Mouse (Mus musculus) myocyte (in vitro differentiated cells): ENCODE results near the gene Syce1l. TPM values are rescaled to one million over a fixed set of nuclear protein-coding genes. Genes with fewer than 3 reads are reported as not detected.

ENCODE experiments used
- H3K27me3 ChIP-seq: one replicate; pipeline ENCODE4 v1.6.1; 2011; ENCODE audit not compliant: control insufficient read depth, insufficient read depth, insufficient read length
- H3K36me3 ChIP-seq: one replicate; pipeline ENCODE4 v1.6.1; 2011; ENCODE audit not compliant: control insufficient read depth, insufficient read depth
- H3K4me2 ChIP-seq: one replicate; pipeline ENCODE4 v1.6.1; 2011; ENCODE audit warnings: low read depth, control low read depth
- H3K4me3 ChIP-seq: one replicate; pipeline ENCODE4 v1.5.1; 2011; ENCODE audit warnings: mild to moderate bottlenecking, control low read depth, moderate library complexity
- H3K79me2 ChIP-seq: one replicate; pipeline ENCODE4 v1.6.1; 2011; ENCODE audit not compliant: control insufficient read depth, insufficient read depth
- H3ac ChIP-seq: one replicate; pipeline ENCODE4 v1.6.1; 2011; ENCODE audit not compliant: control insufficient read depth, insufficient read length
- CEBPB ChIP-seq: IDR thresholded peaks from 2 replicates; pipeline ENCODE4 v1.6.1; 2011; ENCODE audit warnings: mild to moderate bottlenecking, moderate library complexity; ENCODE audit not compliant: poor library complexity, insufficient read depth, severe bottlenecking
- E2F4 ChIP-seq: IDR thresholded peaks from one replicate; pipeline ENCODE4 v1.6.1; 2011; ENCODE audit warnings: mild to moderate bottlenecking, control low read depth, moderate library complexity; ENCODE audit not compliant: insufficient read depth
- MAX ChIP-seq: IDR thresholded peaks from one replicate; pipeline ENCODE4 v1.6.1; 2011; ENCODE audit warnings: low read depth, mild to moderate bottlenecking, control low read depth
- MYOD1 ChIP-seq, 3 experiments: IDR thresholded peaks; one replicate each; pipeline ENCODE4 v1.6.1; 2011; ENCODE audit warnings: control low read depth in 2 of 3, low read depth in 2 of 3, mild to moderate bottlenecking in 2 of 3, moderate library complexity in 1 of 3; ENCODE audit not compliant: insufficient read length in 2 of 3, control insufficient read depth in 1 of 3
- MYOG ChIP-seq, 3 experiments: IDR thresholded peaks; one replicate each; pipeline ENCODE4 v1.6.1; 2011; ENCODE audit warnings: control low read depth in 2 of 3, low read depth in 2 of 3, mild to moderate bottlenecking in 2 of 3; ENCODE audit not compliant: insufficient read length in 2 of 3, control insufficient read depth in 1 of 3, insufficient read depth in 1 of 3
- POLR2A ChIP-seq: IDR thresholded peaks from one replicate; pipeline ENCODE4 v1.6.1; 2011; ENCODE audit warnings: low read depth, mild to moderate bottlenecking, control low read depth, moderate library complexity; ENCODE audit not compliant: insufficient read length
- POLR2AphosphoS2 ChIP-seq: IDR thresholded peaks from one replicate; pipeline ENCODE4 v1.6.1; 2011; ENCODE audit warnings: low read depth, control low read depth; ENCODE audit not compliant: insufficient read length
- REST ChIP-seq: IDR thresholded peaks from one replicate; pipeline ENCODE4 v1.6.1; 2011; ENCODE audit warnings: mild to moderate bottlenecking, control low read depth, moderate library complexity; ENCODE audit not compliant: insufficient read depth, insufficient read length
- SRF ChIP-seq: IDR thresholded peaks from one replicate; pipeline ENCODE4 v1.6.1; 2011; ENCODE audit warnings: low read depth; ENCODE audit not compliant: control insufficient read depth, insufficient read length
- TCF12 ChIP-seq: IDR thresholded peaks from one replicate; pipeline ENCODE4 v1.6.1; 2011; ENCODE audit warnings: mild to moderate bottlenecking, control low read depth; ENCODE audit not compliant: poor library complexity, insufficient read depth, severe bottlenecking
- TCF3 ChIP-seq: IDR thresholded peaks from one replicate; pipeline ENCODE4 v1.6.1; 2011; ENCODE audit warnings: low read depth, control low read depth; ENCODE audit not compliant: insufficient read length
- USF1 ChIP-seq: IDR thresholded peaks from one replicate; pipeline ENCODE4 v1.6.1; 2011; ENCODE audit warnings: low read depth, mild to moderate bottlenecking, control low read depth, moderate library complexity
- polyA plus RNA-seq: library from polyadenylated mRNA; unstranded; fragments of >200 nt; fragmentation: generic; extraction: Trizol; gene quantifications from one replicate; pipeline ENCODE4 v1.2.1, GENCODE M21; 2012; ENCODE audit warnings: missing spikeins

The Syce1l gene
- polyA plus RNA-seq, 1 experiment = not detected

DNA sequence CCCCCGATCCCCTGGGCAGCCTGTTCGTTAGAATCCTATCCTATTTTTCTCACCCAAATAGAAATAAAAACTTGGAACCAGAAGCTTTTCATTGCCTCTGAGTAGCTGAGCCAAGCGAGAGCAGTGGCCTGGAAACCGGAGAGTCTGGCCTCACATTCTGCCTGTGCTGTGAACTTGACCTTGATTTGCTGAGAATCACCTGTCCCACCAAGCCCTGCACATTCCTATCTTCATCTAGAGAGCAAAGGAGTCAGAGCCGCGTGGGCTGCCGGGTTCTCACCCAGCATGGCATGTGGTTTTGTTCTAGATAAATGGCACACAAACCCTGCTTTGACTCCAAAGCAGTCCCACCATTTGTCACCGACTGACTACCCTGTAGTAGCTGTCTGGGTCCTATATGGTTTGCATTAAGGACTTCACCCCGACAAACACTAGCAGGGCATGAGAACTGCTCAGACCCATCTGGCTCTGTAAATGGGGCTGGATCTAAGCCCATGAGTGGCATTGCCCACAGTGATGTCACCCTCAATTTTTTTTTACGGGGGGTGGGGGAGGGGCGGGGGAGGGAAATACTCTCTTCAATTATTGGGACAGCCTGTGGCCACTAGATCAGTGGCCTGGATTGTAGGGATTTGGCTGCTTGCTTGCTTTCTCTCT is 29.7 kb downstream of the Syce1l start:
- Histone ChIP-seq H3K79me2 (no peaks in the 10 kb centered on the region), H3K4me3 (no peak overlapping the region), H3ac (no peak overlapping the region), H3K4me2 (no peak overlapping the region), H3K27me3 (no peaks in the 10 kb centered on the region), H3K36me3 (no peaks in the 10 kb centered on the region)
- TF ChIP-seq SRF (no peak), CEBPB (no peak), POLR2AphosphoS2 (no peak), REST (no peak), MYOD1 (IDR thresholded peaks at IDR 0.05; ENCODE audit: control insufficient read depth in 1 of 3, insufficient read length in 2 of 3, low read depth in 2 of 3) (no peak), USF1 (no peak), MYOG (IDR thresholded peaks at IDR 0.05; ENCODE audit: control insufficient read depth in 1 of 3, insufficient read depth in 1 of 3, insufficient read length in 2 of 3, low read depth in 2 of 3) (no peak), TCF12 (no peak), MAX (no peak), E2F4 (no peak), POLR2A (no peak), TCF3 (no peak)

DNA sequence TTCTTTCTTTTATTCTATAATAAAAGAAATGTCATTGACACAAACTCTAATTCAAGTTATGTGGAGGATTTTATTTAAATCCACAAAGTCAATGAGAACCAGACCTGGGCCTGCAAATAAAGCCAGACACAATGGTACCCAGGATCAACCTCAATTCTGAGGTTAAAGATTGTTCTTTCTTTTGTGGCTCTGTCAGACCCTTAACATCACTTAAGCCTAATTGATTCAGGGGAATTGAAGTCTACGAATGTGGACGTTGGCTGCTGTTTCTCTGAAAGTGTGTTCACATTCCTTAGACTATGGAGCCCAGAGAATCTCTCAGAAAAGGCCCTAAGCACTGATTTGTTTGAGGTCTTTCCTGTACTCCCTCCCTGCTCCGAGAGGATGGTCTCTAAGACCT is 30.3 kb downstream of the Syce1l start:
- Histone ChIP-seq H3K36me3 (no peaks in the 10 kb centered on the region), H3K4me2 (no peak overlapping the region), H3K79me2 (no peaks in the 10 kb centered on the region), H3ac (no peak overlapping the region), H3K27me3 (no peaks in the 10 kb centered on the region), H3K4me3 (no peak overlapping the region)
- no peak for TF ChIP-seq REST
- no peak for TF ChIP-seq CEBPB
- no peak for TF ChIP-seq SRF
- TF ChIP-seq E2F4 = no peak
- no peak for TF ChIP-seq TCF12
- no peak for TF ChIP-seq MAX
- TF ChIP-seq MYOG (IDR thresholded peaks at IDR 0.05; ENCODE audit: control insufficient read depth in 1 of 3, insufficient read depth in 1 of 3, insufficient read length in 2 of 3, low read depth in 2 of 3) = no peak
- TF ChIP-seq USF1 = no peak
- TF ChIP-seq MYOD1 (IDR thresholded peaks at IDR 0.05; ENCODE audit: control insufficient read depth in 1 of 3, insufficient read length in 2 of 3, low read depth in 2 of 3) = no peak
- no peak for TF ChIP-seq TCF3
- no peak for TF ChIP-seq POLR2AphosphoS2
- no peak for TF ChIP-seq POLR2A

DNA sequence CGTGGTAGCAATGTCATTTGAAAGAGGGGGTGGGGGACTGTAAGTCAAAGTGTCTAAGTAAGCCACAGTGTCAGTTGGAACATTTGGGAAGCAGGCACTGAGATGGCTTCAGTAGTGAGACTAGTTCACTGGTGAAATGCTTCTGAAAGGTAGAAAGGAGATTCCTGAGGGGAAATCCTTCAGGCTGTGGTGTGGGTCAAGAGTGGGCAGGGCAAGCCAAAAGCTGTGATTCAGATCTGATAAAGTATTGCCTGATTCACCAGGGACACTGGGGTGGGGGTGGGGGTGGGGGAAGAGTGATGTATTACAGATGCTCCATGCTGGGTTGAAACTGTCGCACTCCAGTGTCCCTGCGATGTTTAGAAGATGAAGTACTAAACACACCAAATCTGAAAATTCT is 31.6 kb downstream of the Syce1l start:
- peak overlapping the region; percentile 48 for H3K4me2 ChIP-seq
- no peaks in the 10 kb centered on the region for H3K36me3 ChIP-seq
- no peaks in the 10 kb centered on the region for H3K79me2 ChIP-seq

DNA sequence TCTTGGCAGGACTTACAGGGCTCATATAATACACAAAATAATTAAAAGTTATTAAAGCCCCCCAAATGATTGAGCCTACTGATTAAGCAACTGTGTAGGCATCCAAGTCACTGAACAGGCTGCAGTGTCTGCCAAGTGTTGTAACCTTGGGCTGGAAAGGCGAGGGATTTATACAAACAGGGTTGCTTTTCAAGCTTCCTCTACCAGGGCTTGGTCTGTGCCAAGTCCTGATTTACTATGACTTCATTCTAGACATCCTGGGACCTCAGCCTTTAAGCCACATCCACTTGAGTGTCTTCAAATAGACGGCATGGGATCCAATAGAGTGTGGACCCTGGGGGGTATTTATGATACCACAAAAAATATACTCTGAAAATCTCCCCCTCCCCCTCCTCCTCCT is 32.3 kb downstream of the Syce1l start:
- no peak for TF ChIP-seq TCF12
- no peak for TF ChIP-seq POLR2AphosphoS2
- TF ChIP-seq SRF = no peak
- no peak for TF ChIP-seq REST
- TF ChIP-seq USF1 = no peak
- TF ChIP-seq CEBPB = no peak
- no peak for TF ChIP-seq MAX
- no peak for TF ChIP-seq MYOD1 (IDR thresholded peaks at IDR 0.05; ENCODE audit: control insufficient read depth in 1 of 3, insufficient read length in 2 of 3, low read depth in 2 of 3)
- TF ChIP-seq MYOG (IDR thresholded peaks at IDR 0.05; ENCODE audit: control insufficient read depth in 1 of 3, insufficient read depth in 1 of 3, insufficient read length in 2 of 3, low read depth in 2 of 3) = no peak
- no peak for TF ChIP-seq POLR2A
- no peak for TF ChIP-seq TCF3
- TF ChIP-seq E2F4 = no peak
- Histone ChIP-seq H3K36me3 (no peaks in the 10 kb centered on the region), H3K79me2 (no peaks in the 10 kb centered on the region), H3K4me2 (no peak overlapping the region), H3K27me3 (no peaks in the 10 kb centered on the region), H3ac (no peak overlapping the region), H3K4me3 (no peak overlapping the region)

More for the DNA sequence above, 31.6 kb downstream of the Syce1l start:
- no peak overlapping the region for H3ac ChIP-seq
- no peak overlapping the region for H3K4me3 ChIP-seq
- H3K27me3 ChIP-seq = no peaks in the 10 kb centered on the region
- TF ChIP-seq MYOD1 (IDR thresholded peaks at IDR 0.05; ENCODE audit: control insufficient read depth in 1 of 3, insufficient read length in 2 of 3, low read depth in 2 of 3) (no peak), E2F4 (no peak), REST (no peak), POLR2AphosphoS2 (no peak), POLR2A (no peak), TCF3 (no peak), MYOG (IDR thresholded peaks at IDR 0.05; ENCODE audit: control insufficient read depth in 1 of 3, insufficient read depth in 1 of 3, insufficient read length in 2 of 3, low read depth in 2 of 3) (no peak), MAX (no peak), TCF12 (no peak), CEBPB (no peak), USF1 (no peak), SRF (no peak)

DNA sequence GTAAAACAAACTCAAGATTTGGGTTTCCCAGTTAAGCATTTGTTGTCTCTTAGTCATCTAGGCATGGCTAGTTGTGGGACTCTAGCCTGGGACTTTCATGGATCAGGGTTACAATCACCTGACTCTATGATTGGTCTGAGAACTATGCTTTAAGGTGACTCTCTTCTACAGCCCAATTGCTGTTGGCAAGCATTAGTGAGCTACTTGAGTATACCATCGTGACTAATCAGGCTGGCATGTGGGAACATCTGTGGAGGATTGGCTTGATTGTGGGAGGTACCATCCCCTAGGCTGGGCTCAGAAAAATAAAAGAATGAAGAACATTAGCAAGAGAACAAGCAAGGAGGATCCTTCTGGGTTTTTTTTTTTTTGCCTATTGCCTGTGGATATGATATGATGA is 33.8 kb downstream of the Syce1l start:
- Histone ChIP-seq H3ac (no peak overlapping the region), H3K4me2 (no peak overlapping the region), H3K4me3 (no peak overlapping the region), H3K36me3 (no peaks in the 10 kb centered on the region), H3K79me2 (no peaks in the 10 kb centered on the region), H3K27me3 (no peaks in the 10 kb centered on the region)
- TF ChIP-seq MAX (no peak), POLR2A (no peak), USF1 (no peak), SRF (no peak), MYOG (IDR thresholded peaks at IDR 0.05; ENCODE audit: control insufficient read depth in 1 of 3, insufficient read depth in 1 of 3, insufficient read length in 2 of 3, low read depth in 2 of 3) (no peak), TCF12 (no peak), E2F4 (no peak), POLR2AphosphoS2 (no peak), REST (no peak), TCF3 (no peak), MYOD1 (IDR thresholded peaks at IDR 0.05; ENCODE audit: control insufficient read depth in 1 of 3, insufficient read length in 2 of 3, low read depth in 2 of 3) (no peak), CEBPB (no peak)
